Mouse (Mus musculus) ES-Bruce4 (cell line): ENCODE results near the gene 1700016H13Rik. TPM values are rescaled to one million over a fixed set of nuclear protein-coding genes. Genes with fewer than 3 reads are reported as not detected.

Experiments
- H3K27ac ChIP-seq: 2 replicates; pipeline ENCODE4 v1.5.1; 2012; ENCODE audit warnings: low read length, inconsistent platforms; ENCODE audit not compliant: insufficient read depth
- H3K27me3 ChIP-seq: 2 replicates; pipeline ENCODE4 v1.6.1; 2012; ENCODE audit warnings: mild to moderate bottlenecking, low read length, inconsistent platforms; ENCODE audit not compliant: control insufficient read depth, poor library complexity, insufficient read depth, severe bottlenecking
- H3K36me3 ChIP-seq: 2 replicates; pipeline ENCODE4 v1.6.1; 2012; ENCODE audit warnings: inconsistent platforms, mild to moderate bottlenecking, low read length, moderate library complexity; ENCODE audit not compliant: control insufficient read depth, poor library complexity, insufficient read depth, severe bottlenecking
- H3K4me1 ChIP-seq: one replicate; pipeline ENCODE4 v1.8.1; 2011; ENCODE audit warnings: low read length; ENCODE audit not compliant: control insufficient read depth, insufficient read depth
- H3K4me3 ChIP-seq: 2 replicates; pipeline ENCODE4 v1.5.1; 2011; ENCODE audit warnings: low read depth, mild to moderate bottlenecking, low read length
- H3K9ac ChIP-seq: 2 replicates; pipeline ENCODE4 v1.6.1; 2012; ENCODE audit warnings: low read depth, mild to moderate bottlenecking, inconsistent platforms; ENCODE audit not compliant: poor library complexity, severe bottlenecking
- H3K9me3 ChIP-seq: replicated peaks from 2 replicates; pipeline ENCODE4 v1.6.1; 2012; ENCODE audit warnings: mild to moderate bottlenecking, low read length, inconsistent platforms; ENCODE audit not compliant: control insufficient read depth, poor library complexity, insufficient read depth, severe bottlenecking
- CTCF ChIP-seq: IDR thresholded peaks from one replicate; pipeline ENCODE4 v1.8.1; 2011; ENCODE audit warnings: low read depth, low read length
- EP300 ChIP-seq: IDR thresholded peaks from 2 replicates; pipeline ENCODE4 v1.6.1; 2011; ENCODE audit warnings: low read depth, low read length; ENCODE audit not compliant: insufficient read depth
- POLR2A ChIP-seq: IDR thresholded peaks from one replicate; pipeline ENCODE4 v1.8.1; 2011; ENCODE audit warnings: low read length; ENCODE audit not compliant: insufficient read depth
- polyA plus RNA-seq: library from polyadenylated mRNA; stranded (reverse); fragments of >200 nt; gene quantifications from 2 replicates; pipeline ENCODE4 v1.2.4, GENCODE M21; 2011; ENCODE audit warnings: low read depth; ENCODE audit not compliant: missing spikeins, insufficient read depth, insufficient read length

Gene 1700016H13Rik
- polyA plus RNA-seq, 1 experiment = not detected

GRCm38 (mm10) chr5:103691624-103692530 lies 36.1 kb upstream of the 1700016H13Rik start, which contains the start of gene Aff1:
Aff1 (plus strand) TSS chr5:103692374.
- H3K27me3 ChIP-seq = no peaks in the 10 kb centered on the region

DNA sequence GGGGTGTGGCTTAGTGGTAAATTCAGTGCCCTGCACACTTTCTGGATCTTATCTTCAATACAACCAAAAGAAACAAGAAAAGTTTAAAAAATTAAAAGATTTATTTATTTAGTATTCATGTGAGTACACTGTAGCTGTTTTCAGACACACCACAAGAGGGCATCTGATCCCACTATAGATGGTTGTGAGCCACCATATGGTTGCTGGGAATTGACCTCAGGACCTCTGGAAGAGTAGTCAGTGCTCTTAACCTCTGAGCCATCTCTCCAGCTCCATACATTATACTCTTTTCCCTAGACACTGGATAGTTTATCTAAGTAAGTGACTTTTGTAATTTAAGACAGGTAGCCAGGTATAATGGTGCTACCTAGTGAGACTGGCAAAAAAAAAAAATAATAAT lies 35.4 kb upstream of the 1700016H13Rik start:
- H3K4me3 ChIP-seq = no peak overlapping the region
- no peak for TF ChIP-seq EP300
- TF ChIP-seq POLR2A = no peak
- TF ChIP-seq CTCF = no peak

More at GRCm38 (mm10) chr5:103691624-103692530, 36.1 kb upstream of the 1700016H13Rik start, which contains the start of gene Aff1:
- H3K36me3 ChIP-seq = no peaks in the 10 kb centered on the region
- H3K4me1 ChIP-seq = no peaks in the 10 kb centered on the region
- no peaks in the 10 kb centered on the region for H3K9me3 ChIP-seq
- peak within 1 kb of the TSS; percentile 43 for H3K9ac ChIP-seq
- H3K4me3 ChIP-seq = peak within 1 kb of the TSS; percentile 83
- TF ChIP-seq POLR2A (no peak), EP300 (no peak), CTCF (no peak)
- no peak within 1 kb of the TSS for H3K27ac ChIP-seq

DNA sequence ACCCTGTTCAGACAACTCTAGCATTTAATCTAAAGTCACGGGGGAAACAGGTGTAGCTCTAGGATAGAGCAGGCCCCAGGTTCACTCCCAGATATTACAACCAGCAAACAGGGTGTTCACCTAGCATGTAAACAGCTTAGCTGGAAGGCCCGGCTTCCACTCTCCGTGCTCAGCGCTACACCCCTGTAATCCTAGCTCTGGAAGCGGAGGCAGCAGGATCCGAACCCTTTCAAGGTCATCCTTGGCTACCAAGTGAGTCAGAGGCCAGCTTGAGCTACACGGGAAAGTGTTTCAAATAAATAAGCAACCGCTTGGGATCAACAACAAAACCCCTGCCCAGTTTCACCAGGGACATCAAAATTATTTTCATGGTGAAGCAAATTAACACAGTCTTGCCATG lies 34.4 kb upstream of the 1700016H13Rik start:
- Histone ChIP-seq H3K9ac (no peak overlapping the region), H3K4me3 (no peak overlapping the region), H3K27ac (no peak overlapping the region), H3K27me3 (no peaks in the 10 kb centered on the region), H3K36me3 (no peaks in the 10 kb centered on the region), H3K4me1 (no peaks in the 10 kb centered on the region), H3K9me3 (no peaks in the 10 kb centered on the region)
- no peak for TF ChIP-seq CTCF
- TF ChIP-seq EP300 = no peak
- TF ChIP-seq POLR2A = no peak

More for the DNA sequence above, 35.4 kb upstream of the 1700016H13Rik start:
- Histone ChIP-seq H3K9ac (no peak overlapping the region), H3K4me1 (no peaks in the 10 kb centered on the region), H3K27me3 (no peaks in the 10 kb centered on the region), H3K9me3 (no peaks in the 10 kb centered on the region), H3K36me3 (no peaks in the 10 kb centered on the region), H3K27ac (no peak overlapping the region)

- Histone ChIP-seq H3K4me3 (no peak overlapping the region), H3K27ac (no peak overlapping the region), H3K36me3 (no peaks in the 10 kb centered on the region), H3K4me1 (no peaks in the 10 kb centered on the region), H3K9me3 (no peaks in the 10 kb centered on the region), H3K27me3 (no peaks in the 10 kb centered on the region), H3K9ac (no peak overlapping the region)
- TF ChIP-seq CTCF (no peak), POLR2A (no peak), EP300 (no peak)
Measured at GRCm38 (mm10) chr5:103689645-103690044, 33.8 kb upstream of the 1700016H13Rik start.

GRCm38 (mm10) chr5:103681824-103682223 lies 26.0 kb upstream of the 1700016H13Rik start:
- no peak for TF ChIP-seq EP300
- TF ChIP-seq CTCF = no peak
- TF ChIP-seq POLR2A = no peak
- no peak overlapping the region for H3K9ac ChIP-seq
- no peaks in the 10 kb centered on the region for H3K4me1 ChIP-seq

DNA sequence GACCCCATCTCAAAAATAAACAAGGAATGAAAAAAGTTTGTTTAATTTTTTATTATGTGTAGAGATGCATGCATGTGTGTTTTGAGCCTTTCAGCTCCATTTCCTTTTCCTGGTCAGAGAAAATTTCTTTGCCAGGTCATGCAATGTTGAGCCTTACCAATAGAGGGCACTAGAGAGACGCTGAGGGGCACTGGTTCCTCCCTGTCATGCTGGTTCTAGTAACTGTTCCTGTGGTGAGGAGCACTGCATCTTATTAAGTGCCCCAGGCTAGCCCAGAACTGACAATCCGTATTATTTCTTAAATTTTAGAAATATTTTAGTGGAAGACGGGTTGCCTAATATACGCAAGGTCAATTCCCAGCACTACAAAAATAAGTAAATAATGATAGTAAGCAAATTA lies 24.6 kb upstream of the 1700016H13Rik start:
- no peaks in the 10 kb centered on the region for H3K27me3 ChIP-seq
- H3K9ac ChIP-seq = no peak overlapping the region
- no peaks in the 10 kb centered on the region for H3K9me3 ChIP-seq
- H3K4me1 ChIP-seq = no peaks in the 10 kb centered on the region
- H3K27ac ChIP-seq = no peak overlapping the region
- TF ChIP-seq EP300 (no peak), CTCF (peak; percentile 69)
- no peak overlapping the region for H3K4me3 ChIP-seq
- H3K36me3 ChIP-seq = no peaks in the 10 kb centered on the region

More at GRCm38 (mm10) chr5:103681824-103682223, 26.0 kb upstream of the 1700016H13Rik start:
- Histone ChIP-seq H3K9me3 (no peaks in the 10 kb centered on the region), H3K4me3 (no peak overlapping the region), H3K27ac (no peak overlapping the region), H3K36me3 (no peaks in the 10 kb centered on the region), H3K27me3 (no peaks in the 10 kb centered on the region)
